Mouse (Mus musculus): ENCODE measurements around the gene Tor2a. TPM values are rescaled to one million over a fixed set of nuclear protein-coding genes. Genes with fewer than 3 reads are reported as not detected.

The Tor2a gene
- total RNA-seq (2012; rRNA removed), result 46.6 and 54.7 TPM in 2 replicates
- 10 to 100 TPM in 1 of 2 experiments, not detected in 1; 62.2 TPM for polyA plus RNA-seq (2012; ENCODE audit: insufficient read depth in 1 of 2, insufficient read length in 2 of 2, low read depth in 1 of 2, low replicate concordance in 2 of 2, missing spikeins in 1 of 2)

DNA sequence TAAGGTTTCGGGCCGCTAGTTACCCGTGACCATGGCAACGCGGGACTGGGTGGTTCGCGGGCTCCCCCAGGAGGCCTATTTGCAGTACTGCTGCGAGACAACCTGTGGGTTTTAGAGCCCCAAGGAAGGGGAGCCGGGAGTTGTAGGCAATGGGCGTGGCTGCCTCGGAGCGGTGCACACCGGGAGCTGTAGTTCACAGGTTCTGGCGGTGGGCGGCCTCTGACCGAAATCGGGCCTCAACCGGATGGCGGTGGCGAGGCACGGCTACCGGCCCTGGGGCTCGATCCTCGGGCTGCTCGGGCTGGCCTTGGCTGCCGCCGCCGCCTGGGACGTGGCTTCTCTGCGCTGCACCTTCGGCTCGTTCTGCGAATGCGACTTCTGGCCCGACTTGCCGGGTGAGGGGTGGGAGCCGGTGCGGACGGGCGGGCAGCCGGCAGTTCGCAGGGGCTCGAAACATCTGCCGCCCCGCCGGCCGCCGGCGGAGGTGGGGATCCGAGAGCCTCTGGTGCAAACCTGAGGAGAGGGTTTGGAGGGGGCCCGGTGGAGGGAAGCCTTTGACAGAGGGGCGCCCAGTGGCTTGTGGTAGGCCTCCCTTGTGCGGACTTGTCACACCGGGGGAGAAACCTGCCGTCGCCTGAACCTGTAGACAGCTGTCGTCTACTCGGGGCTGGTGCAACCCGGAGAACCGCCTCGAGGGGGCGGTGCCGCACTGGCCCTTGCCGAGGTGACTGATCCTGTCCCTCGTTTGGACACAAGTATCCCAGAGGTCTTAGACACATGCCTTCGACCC lies at the start of gene Tor2a:
TSS of gene Tor2a (plus strand) at position 179 of the 790 bp plus-strand sequence.
- peak within 1 kb of the TSS; percentile 71 to 90 for H3K4me3 ChIP-seq (ENCODE audit: control insufficient read depth in 1 of 2, insufficient read depth in 1 of 2, low read depth in 2 of 2, low read length in 2 of 2)
- peaks cover 2% of the 10 kb centered on the region; the same call in 1 of the 2 replicates for H3K79me2 ChIP-seq (ENCODE audit: control insufficient read depth, insufficient read depth, low read length, poor library complexity)
- H3K27me3 ChIP-seq (ENCODE audit: control insufficient read depth in 1 of 2, insufficient read depth in 2 of 2, low read length in 2 of 2), result no peaks in the 10 kb centered on the region
- H3K9me3 ChIP-seq (replicated peaks; ENCODE audit: insufficient read depth, low read length), result no peaks in the 10 kb centered on the region
- peak within 1 kb of the TSS; percentile 62 for H3K27ac ChIP-seq (ENCODE audit: control insufficient read depth, low read depth, low read length)
- H3K4me1 ChIP-seq (ENCODE audit: control insufficient read depth in 1 of 2, insufficient read depth in 2 of 2, low read length in 2 of 2), result no peaks in the 10 kb centered on the region; a peak in 1 of 4 replicates
- peaks cover 0 to 4% of the 10 kb centered on the region in 2 experiments; a peak in 2 of 4 replicates for H3K36me3 ChIP-seq (ENCODE audit: control insufficient read depth in 1 of 2, insufficient read depth in 2 of 2, low read length in 2 of 2)
- H3K9ac ChIP-seq (ENCODE audit: control insufficient read depth, low read depth, low read length, poor library complexity, severe bottlenecking), result peak within 1 kb of the TSS; percentile 95
- DNase-seq (ENCODE audit: low read depth, low spot score), result peak; percentile 98
- TF ChIP-seq POLR2A (IDR thresholded peaks at IDR 0.05; ENCODE audit: control insufficient read depth in 1 of 2, insufficient read depth in 1 of 2, low read depth in 1 of 2, low read length in 2 of 2, poor library complexity in 1 of 2) (peak; percentile 60 to 69; a peak in 3 of 4 replicates), MAFK (IDR thresholded peaks at IDR 0.05; ENCODE audit: borderline replicate concordance, low read depth, low read length) (no peak), ZC3H11A (IDR thresholded peaks at IDR 0.05; ENCODE audit: low read depth, low read length) (peak; percentile 69), MEF2A (IDR thresholded peaks at IDR 0.05; ENCODE audit: extremely low read depth, insufficient replicate concordance, low read depth, low read length, poor library complexity, severe bottlenecking) (no peak), GABPA (IDR thresholded peaks at IDR 0.05; ENCODE audit: low read depth, low read length) (no peak), SIN3A (IDR thresholded peaks at IDR 0.05; ENCODE audit: low read length) (peak; percentile 96), UBTF (IDR thresholded peaks at IDR 0.05; ENCODE audit: borderline replicate concordance, insufficient read depth, low read depth, low read length) (0 out of 2 replicates have a peak, but pooled peaks have one; percentile 88), BHLHE40 (IDR thresholded peaks at IDR 0.05; ENCODE audit: borderline replicate concordance, low read depth, low read length) (no peak), MAX (IDR thresholded peaks at IDR 0.05; ENCODE audit: low read length) (no peak), USF2 (IDR thresholded peaks at IDR 0.05; ENCODE audit: borderline replicate concordance in 1 of 2, insufficient read depth in 1 of 2, low read depth in 1 of 2, low read length in 2 of 2) (no peak), ZMIZ1 (IDR thresholded peaks at IDR 0.05; ENCODE audit: low read depth, low read length) (no peak), MXI1 (IDR thresholded peaks at IDR 0.05; ENCODE audit: low read depth, low read length) (no peak; the same call in 1 of the 2 replicates), TAL1 (IDR thresholded peaks at IDR 0.05; ENCODE audit: low read length) (no peak), POLR2AphosphoS5 (IDR thresholded peaks at IDR 0.05; ENCODE audit: borderline replicate concordance, low read depth, low read length) (no peak), CHD2 (IDR thresholded peaks at IDR 0.05; ENCODE audit: low read length) (no peak), USF1 (IDR thresholded peaks at IDR 0.05; ENCODE audit: low read depth, low read length) (0 out of 2 replicates have a peak, but pooled peaks have one; percentile 14), EP300 (IDR thresholded peaks at IDR 0.05; ENCODE audit: low read depth in 1 of 2, low read length in 2 of 2) (no peak), ELF1 (IDR thresholded peaks at IDR 0.05; ENCODE audit: low read depth, low read length) (peak; percentile 81), NRF1 (IDR thresholded peaks at IDR 0.05; ENCODE audit: insufficient read depth, low read depth, low read length, poor library complexity, severe bottlenecking) (no peak), RAD21 (IDR thresholded peaks at IDR 0.05; ENCODE audit: low read depth, low read length) (peak; percentile 91), ZNF384 (IDR thresholded peaks at IDR 0.05; ENCODE audit: low read depth, low read length) (peak; percentile 30; the same call in 1 of the 2 replicates), MAZ (IDR thresholded peaks at IDR 0.05; ENCODE audit: low read depth, low read length) (peak; percentile 79; the same call in 1 of the 2 replicates), CTCF (IDR thresholded peaks at IDR 0.05 in 2 of 3, conservative IDR thresholded peaks at IDR 0.05 in 1 of 3; ENCODE audit: control insufficient read depth in 1 of 3, insufficient read depth in 1 of 3, low read depth in 2 of 3, low read length in 3 of 3, poor library complexity in 1 of 3, severe bottlenecking in 1 of 3) (peak; percentile 78 to 98 (median 91)), MYC (IDR thresholded peaks at IDR 0.05; ENCODE audit: low read depth, low read length) (no peak), JUND (IDR thresholded peaks at IDR 0.05; ENCODE audit: low read depth, low read length) (no peak), HCFC1 (IDR thresholded peaks at IDR 0.05; ENCODE audit: low read depth, low read length) (peak; percentile 99), ZKSCAN1 (IDR thresholded peaks at IDR 0.05; ENCODE audit: low read depth, low read length) (no peak), TBP (IDR thresholded peaks at IDR 0.05; ENCODE audit: low read depth, low read length) (peak; percentile 50; the same call in 1 of the 2 replicates), E2F4 (IDR thresholded peaks at IDR 0.05; ENCODE audit: borderline replicate concordance, low read depth, low read length) (no peak), TCF12 (IDR thresholded peaks at IDR 0.05; ENCODE audit: low read depth, low read length) (no peak; the same call in none of the 2 replicates), SMC3 (IDR thresholded peaks at IDR 0.05; ENCODE audit: low read depth, low read length) (peak; percentile 85), MYB (IDR thresholded peaks at IDR 0.05; ENCODE audit: low read depth, low read length) (no peak), NELFE (IDR thresholded peaks at IDR 0.05; ENCODE audit: low read depth, low read length) (peak; percentile 58), CHD1 (IDR thresholded peaks at IDR 0.05; ENCODE audit: low read depth, low read length) (no peak)
